Mouse (Mus musculus) olfactory bulb, adult 2 months (tissue): ENCODE results near the gene Gm10128. TPM values are rescaled to one million over a fixed set of nuclear protein-coding genes. Genes with fewer than 3 reads are reported as not detected.
A peak's percentile ranks its signal among the peaks of the same experiment; 100 is the strongest.
"Not testable (repeated sequence)": the region's sequence is repeated elsewhere in the genome, so short reads cannot be mapped to it uniquely, and the experiment has no call there.

Experiments used
- H3K27ac ChIP-seq: fragments of 200-500 bp; 2 replicates; pipeline ENCODE4 v1.5.1; 2012; ENCODE audit warnings: low read depth, low read length; ENCODE audit not compliant: insufficient read depth
- H3K4me1 ChIP-seq: fragments of 200-500 bp; 2 replicates; pipeline ENCODE4 v1.6.1; 2012; ENCODE audit warnings: low read length; ENCODE audit not compliant: control insufficient read depth, insufficient read depth
- H3K4me3 ChIP-seq: fragments of 200-500 bp; 2 replicates; pipeline ENCODE4 v1.5.1; 2012; ENCODE audit warnings: mild to moderate bottlenecking, low read depth, low read length, moderate library complexity; ENCODE audit not compliant: insufficient read depth
- WGBS: fragments of 180-500 bp; shearing (Covaris S2); methylation state at CpG from one replicate; pipeline ENCODE4 v1.1.7; 2018; 5-methylcytosine and 5-hydroxymethylcytosine counted together
- polyA plus RNA-seq: library from polyadenylated mRNA; stranded (reverse); fragments of >200 nt; gene quantifications from 2 replicates; pipeline ENCODE4 v1.2.4, GENCODE M21; 2012; ENCODE audit warnings: low replicate concordance; ENCODE audit not compliant: missing spikeins, insufficient read depth, insufficient read length

Gene Gm10128
- polyA plus RNA-seq, result not detected in 2 replicates

DNA sequence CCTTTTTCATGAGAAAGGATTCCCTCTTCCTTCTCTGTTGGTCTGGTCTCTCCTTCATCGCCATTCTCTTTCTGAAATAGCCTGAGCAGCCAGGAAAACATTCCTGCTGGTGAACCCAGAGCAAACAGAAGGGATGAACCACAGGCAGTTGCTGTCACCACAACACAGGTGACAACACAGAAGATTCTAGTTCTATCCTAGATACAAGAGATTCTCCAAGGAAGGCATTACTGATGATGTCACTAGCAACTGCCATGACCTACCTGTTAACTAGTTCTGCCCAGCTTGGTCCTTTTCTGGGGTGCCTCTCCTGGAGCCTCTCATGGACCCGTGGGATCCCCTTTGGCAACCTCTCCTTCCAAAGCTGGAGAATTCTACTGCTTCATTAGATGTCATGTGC lies at the start of gene Gm10128:
TSS of gene Gm10128 (minus strand) at position 101 of the 400 bp plus-strand sequence.
- not testable (repeated sequence) for H3K4me1 ChIP-seq, H3K4me3 ChIP-seq, H3K27ac ChIP-seq
- no CpG with 5 or more reads among the region's 2 CpGs for WGBS

- not testable (repeated sequence) for H3K27ac ChIP-seq, H3K4me3 ChIP-seq, H3K4me1 ChIP-seq
- 46% methylated on average over 5 of the region's 5 CpGs for WGBS
These were observed 37.4 kb upstream of the Gm10128 start for GRCm38 (mm10) chr14:7681170-7681569.

- not testable (repeated sequence) for H3K4me1 ChIP-seq, H3K27ac ChIP-seq, H3K4me3 ChIP-seq
- WGBS, result 85% methylated on average over 2 of the region's 2 CpGs
These were observed 18.7 kb upstream of the Gm10128 start for GRCm38 (mm10) chr14:7662491-7662890.

GRCm38 (mm10) chr14:7658101-7659074 lies 14.6 kb upstream of the Gm10128 start:
- under 1% methylated on average over 52 of the region's 76 CpGs for WGBS
- not testable (repeated sequence) for H3K4me1 ChIP-seq, H3K27ac ChIP-seq
- H3K4me3 ChIP-seq, result peak overlapping the region; percentile 43

- not testable (repeated sequence) for H3K4me3 ChIP-seq, H3K4me1 ChIP-seq, H3K27ac ChIP-seq
- WGBS, result 5% methylated on average over 10 of the region's 10 CpGs
These were observed 13.7 kb upstream of the Gm10128 start for GRCm38 (mm10) chr14:7657456-7657855.

GRCm38 (mm10) chr14:7595492-7595891 lies 48.3 kb downstream of the Gm10128 start, which contains the start of gene Gm10338:
Gene Gm10338, minus strand, starts transcription at chr14:7595592.
- H3K4me1 ChIP-seq, H3K4me3 ChIP-seq, H3K27ac ChIP-seq: not testable (repeated sequence)
- no CpG with 5 or more reads among the region's 2 CpGs for WGBS

Other genes with a start within 250 kb of the Gm10128 start
- not detected in 2 replicates for gene Gm3755, start 193.1 kb downstream of the Gm10128 start, polyA plus RNA-seq
- not detected in 2 replicates for gene Gm3752, start 160.2 kb downstream of the Gm10128 start, polyA plus RNA-seq
- not detected in 2 replicates for gene Gm3558, start 75.4 kb downstream of the Gm10128 start, polyA plus RNA-seq
- not detected in 2 replicates for gene Gm10338, start 48.4 kb downstream of the Gm10128 start, polyA plus RNA-seq
- not detected in 2 replicates for gene Gm26661, start 147.6 kb upstream of the Gm10128 start, polyA plus RNA-seq
- gene Flnb, start 174.0 kb upstream of the Gm10128 start, polyA plus RNA-seq, result not detected in 2 replicates